Mouse (Mus musculus): ENCODE measurements at regions not wholly inside any gene's neighbourhood (a gene's known extent, or its start where the extent isn't known, plus 50 kb on each side); places are given as distances from the start of the nearest gene placed in this dataset.

DNA sequence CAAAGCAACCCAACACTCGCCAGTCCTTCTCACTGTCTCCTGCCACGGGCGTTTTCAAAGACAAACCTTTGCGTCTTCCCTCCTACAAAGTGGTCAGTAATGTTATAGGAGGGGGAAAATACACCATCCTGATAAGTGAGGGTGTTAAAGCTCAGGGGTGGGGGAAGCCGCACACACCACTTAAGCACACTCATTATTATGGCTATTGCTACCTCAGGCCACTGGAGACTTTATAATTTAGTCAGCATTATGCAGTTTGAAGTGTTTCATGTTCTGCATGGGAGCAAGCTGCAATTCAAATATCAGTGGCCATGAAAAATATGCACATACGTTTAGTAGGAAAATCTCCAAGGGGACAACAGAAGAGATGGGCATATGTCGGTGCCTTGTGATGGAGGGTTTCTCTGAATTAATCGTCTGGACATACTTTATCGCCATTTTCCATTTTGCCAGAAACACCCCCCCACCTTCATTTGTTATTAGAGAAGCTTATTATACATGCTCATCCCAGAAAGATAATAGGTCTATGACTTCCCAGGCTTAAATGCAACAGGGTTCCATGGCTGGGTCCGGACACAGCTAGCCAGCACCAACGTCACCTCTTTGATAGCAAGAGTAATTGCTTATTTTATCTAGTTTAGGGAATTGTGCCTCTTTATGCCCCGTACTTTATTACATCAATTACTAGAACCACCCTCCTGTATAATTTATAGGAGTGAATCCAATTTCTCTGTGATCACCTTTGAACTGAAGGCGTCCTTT is 193.5 kb upstream of the Adamts16 start:
- Histone ChIP-seq H3K27ac (ENCODE audit: low read depth, low read length) (no peak overlapping the region), H3K36me3 (ENCODE audit: control insufficient read depth, insufficient read depth, low read length) (no peaks in the 10 kb centered on the region; the same call in 1 of the 2 replicates), H3K9me3 (ENCODE audit: control insufficient read depth, low read length) (no peaks in the 10 kb centered on the region), H3K9ac (replicated peaks; ENCODE audit: low read depth, low read length) (no peak overlapping the region), H3K4me2 (ENCODE audit: low read depth, low read length) (no peak overlapping the region), H3K4me1 (ENCODE audit: control insufficient read depth, insufficient read depth, low read length) (no peaks in the 10 kb centered on the region), H3K4me3 (ENCODE audit: low read depth, low read length) (no peak overlapping the region), H3K27me3 (ENCODE audit: control insufficient read depth, insufficient read depth, low read length) (no peaks in the 10 kb centered on the region)
- WGBS = 47% methylated on average over 13 of the region's 13 CpGs
- no peak for ATAC-seq (ENCODE audit: low read depth)

DNA sequence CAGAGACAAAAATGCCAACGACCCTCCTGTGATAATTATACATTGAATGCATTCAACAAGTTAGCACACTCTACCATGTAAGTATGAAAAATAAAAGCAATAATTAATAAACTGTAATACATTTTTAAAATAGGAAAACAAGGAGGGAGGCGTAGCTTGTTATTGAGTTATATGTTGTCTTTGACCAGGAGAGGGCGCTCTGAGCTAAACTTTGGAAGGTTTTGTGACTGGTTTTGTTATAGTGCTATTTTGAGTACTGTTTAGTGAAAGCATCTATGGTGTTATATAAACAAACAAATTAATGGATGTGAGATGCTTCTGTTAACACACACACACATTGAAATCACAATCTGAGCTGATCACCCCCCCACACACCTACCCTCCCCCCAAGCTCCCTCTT is 166.6 kb upstream of the Adamts16 start:
- 23% methylated on average over 3 of the region's 3 CpGs for WGBS
- Histone ChIP-seq H3K9me3 (ENCODE audit: control insufficient read depth, low read length) (no peaks in the 10 kb centered on the region), H3K4me2 (ENCODE audit: low read depth, low read length) (no peak overlapping the region), H3K36me3 (ENCODE audit: control insufficient read depth, insufficient read depth, low read length) (no peaks in the 10 kb centered on the region), H3K27ac (ENCODE audit: low read depth, low read length) (no peak overlapping the region), H3K9ac (replicated peaks; ENCODE audit: low read depth, low read length) (no peak overlapping the region), H3K4me3 (ENCODE audit: low read depth, low read length) (no peak overlapping the region), H3K27me3 (ENCODE audit: control insufficient read depth, insufficient read depth, low read length) (peaks cover 3% of the 10 kb centered on the region; the same call in 1 of the 2 replicates), H3K4me1 (ENCODE audit: control insufficient read depth, insufficient read depth, low read length) (no peaks in the 10 kb centered on the region)
- ATAC-seq (ENCODE audit: low read depth) = no peak

DNA sequence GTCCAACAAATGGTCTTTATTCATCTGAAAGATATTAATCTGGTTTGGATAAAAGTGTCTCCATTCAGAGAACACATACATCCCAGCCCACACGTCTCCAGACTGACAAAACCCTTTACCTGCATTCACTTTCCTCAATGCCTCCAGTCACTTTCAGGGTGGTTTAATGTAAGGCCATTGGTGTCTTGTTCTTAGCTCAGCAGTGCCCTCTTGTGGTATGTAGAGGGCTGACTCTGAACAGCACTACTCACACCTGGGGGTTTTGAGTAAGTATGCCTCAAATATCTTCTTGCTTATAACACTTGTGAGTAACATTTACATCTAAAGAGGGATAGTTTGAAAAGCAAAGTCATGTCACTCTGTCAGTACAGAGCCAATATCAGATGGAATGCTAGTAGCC is 164.5 kb upstream of the Adamts16 start:
- Histone ChIP-seq H3K4me3 (ENCODE audit: low read depth, low read length) (no peak overlapping the region), H3K27me3 (ENCODE audit: control insufficient read depth, insufficient read depth, low read length) (peaks cover 3% of the 10 kb centered on the region; the same call in 1 of the 2 replicates), H3K9ac (replicated peaks; ENCODE audit: low read depth, low read length) (no peak overlapping the region), H3K9me3 (ENCODE audit: control insufficient read depth, low read length) (no peaks in the 10 kb centered on the region), H3K36me3 (ENCODE audit: control insufficient read depth, insufficient read depth, low read length) (no peaks in the 10 kb centered on the region), H3K4me1 (ENCODE audit: control insufficient read depth, insufficient read depth, low read length) (no peaks in the 10 kb centered on the region), H3K4me2 (ENCODE audit: low read depth, low read length) (no peak overlapping the region), H3K27ac (ENCODE audit: low read depth, low read length) (no peak overlapping the region)
- peak; percentile 53; the same call in 1 of the 2 replicates for ATAC-seq (ENCODE audit: low read depth)
- 18% methylated on average over 1 of the region's 1 CpGs for WGBS

DNA sequence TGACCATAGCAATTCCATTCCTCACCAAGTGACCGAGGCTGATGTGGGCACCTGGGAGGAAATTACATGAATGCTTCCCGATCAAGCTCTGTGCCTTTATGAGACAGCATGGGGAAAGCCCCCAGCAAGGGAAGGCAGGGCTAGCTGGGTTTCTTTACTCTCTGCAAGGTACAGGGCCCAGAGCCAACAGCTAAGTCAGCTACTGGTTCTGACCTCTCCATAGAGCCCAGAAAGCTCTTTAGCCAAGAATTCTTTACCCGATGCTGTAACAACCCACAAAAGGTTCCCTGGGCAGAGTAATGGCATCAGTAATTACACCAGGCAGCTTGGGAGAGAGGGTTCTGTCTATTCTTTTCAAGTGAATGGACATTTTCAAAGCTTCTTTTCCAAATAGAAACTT is 161.9 kb upstream of the Adamts16 start:
- peaks cover 3% of the 10 kb centered on the region; the same call in 1 of the 2 replicates for H3K27me3 ChIP-seq (ENCODE audit: control insufficient read depth, insufficient read depth, low read length)
- no peaks in the 10 kb centered on the region for H3K9me3 ChIP-seq (ENCODE audit: control insufficient read depth, low read length)
- no peaks in the 10 kb centered on the region for H3K36me3 ChIP-seq (ENCODE audit: control insufficient read depth, insufficient read depth, low read length)
- WGBS = 43% methylated on average over 3 of the region's 3 CpGs
- no peak overlapping the region for H3K4me2 ChIP-seq (ENCODE audit: low read depth, low read length)
- H3K4me3 ChIP-seq (ENCODE audit: low read depth, low read length) = no peak overlapping the region
- H3K9ac ChIP-seq (replicated peaks; ENCODE audit: low read depth, low read length) = no peak overlapping the region
- peak; percentile 33; the same call in 1 of the 2 replicates for ATAC-seq (ENCODE audit: low read depth)
- no peak overlapping the region for H3K27ac ChIP-seq (ENCODE audit: low read depth, low read length)
- H3K4me1 ChIP-seq (ENCODE audit: control insufficient read depth, insufficient read depth, low read length) = no peaks in the 10 kb centered on the region

DNA sequence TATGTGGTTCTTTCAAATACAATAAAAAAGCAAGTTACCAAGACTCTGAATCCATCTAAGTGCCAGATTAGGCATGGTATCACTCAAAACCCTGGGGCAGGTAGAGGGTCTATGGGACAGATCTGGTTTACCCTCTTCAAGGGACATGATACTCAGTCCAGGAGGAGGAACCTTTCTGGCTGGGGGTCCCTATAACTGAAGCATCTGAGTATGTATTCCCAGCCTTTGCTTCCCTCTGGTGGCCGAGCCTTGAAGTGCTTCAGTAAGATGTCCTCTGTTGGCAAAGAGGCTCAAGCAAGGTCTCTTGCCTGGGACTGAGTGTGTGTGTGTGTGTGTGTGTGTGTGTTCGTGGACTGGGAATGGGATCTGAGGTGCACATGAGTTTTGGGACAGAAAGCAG is 159.7 kb upstream of the Adamts16 start:
- 8% methylated on average over 2 of the region's 2 CpGs for WGBS
- ATAC-seq (ENCODE audit: low read depth) = peak; percentile 78

DNA sequence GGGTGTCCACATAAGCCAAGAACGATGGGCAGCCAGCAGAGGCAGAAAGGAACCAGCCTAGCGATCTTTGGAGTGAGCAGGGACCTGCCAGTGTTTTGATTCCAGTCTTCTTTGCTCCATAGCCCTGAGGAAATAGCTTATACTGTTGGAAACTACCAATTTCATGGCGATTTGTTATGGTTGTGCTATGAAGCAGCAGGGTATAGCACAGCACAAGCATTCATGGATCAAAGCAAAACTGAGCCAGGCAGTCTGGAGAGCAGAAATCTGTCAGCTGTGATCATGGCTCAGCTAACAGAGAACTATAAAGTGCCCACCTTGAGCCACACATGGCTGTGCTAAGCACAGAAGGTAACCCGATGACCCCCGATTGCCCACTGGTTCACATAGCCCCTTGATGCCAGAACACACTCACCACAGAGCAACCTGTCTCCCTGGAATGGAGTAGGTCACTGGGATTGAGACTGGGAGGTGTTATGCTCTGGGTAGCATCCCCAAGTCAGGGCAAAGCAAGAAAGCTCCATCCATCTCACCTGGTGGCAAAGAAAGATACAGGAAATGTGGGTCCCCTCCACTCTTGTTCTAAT is 158.9 kb upstream of the Adamts16 start:
- Histone ChIP-seq H3K9me3 (ENCODE audit: control insufficient read depth, low read length) (no peaks in the 10 kb centered on the region), H3K9ac (replicated peaks; ENCODE audit: low read depth, low read length) (no peak overlapping the region), H3K4me3 (ENCODE audit: low read depth, low read length) (no peak overlapping the region), H3K4me1 (ENCODE audit: control insufficient read depth, insufficient read depth, low read length) (no peaks in the 10 kb centered on the region), H3K27ac (ENCODE audit: low read depth, low read length) (no peak overlapping the region), H3K4me2 (ENCODE audit: low read depth, low read length) (no peak overlapping the region), H3K27me3 (ENCODE audit: control insufficient read depth, insufficient read depth, low read length) (no peaks in the 10 kb centered on the region), H3K36me3 (ENCODE audit: control insufficient read depth, insufficient read depth, low read length) (no peaks in the 10 kb centered on the region)
- 57% methylated on average over 5 of the region's 5 CpGs for WGBS
- ATAC-seq (ENCODE audit: low read depth) = no peak

More for the DNA sequence above, 159.7 kb upstream of the Adamts16 start:
- Histone ChIP-seq H3K4me1 (ENCODE audit: control insufficient read depth, insufficient read depth, low read length) (no peaks in the 10 kb centered on the region), H3K4me3 (ENCODE audit: low read depth, low read length) (no peak overlapping the region), H3K9ac (replicated peaks; ENCODE audit: low read depth, low read length) (no peak overlapping the region), H3K27me3 (ENCODE audit: control insufficient read depth, insufficient read depth, low read length) (no peaks in the 10 kb centered on the region), H3K36me3 (ENCODE audit: control insufficient read depth, insufficient read depth, low read length) (no peaks in the 10 kb centered on the region), H3K9me3 (ENCODE audit: control insufficient read depth, low read length) (no peaks in the 10 kb centered on the region), H3K4me2 (ENCODE audit: low read depth, low read length) (no peak overlapping the region), H3K27ac (ENCODE audit: low read depth, low read length) (no peak overlapping the region)

DNA sequence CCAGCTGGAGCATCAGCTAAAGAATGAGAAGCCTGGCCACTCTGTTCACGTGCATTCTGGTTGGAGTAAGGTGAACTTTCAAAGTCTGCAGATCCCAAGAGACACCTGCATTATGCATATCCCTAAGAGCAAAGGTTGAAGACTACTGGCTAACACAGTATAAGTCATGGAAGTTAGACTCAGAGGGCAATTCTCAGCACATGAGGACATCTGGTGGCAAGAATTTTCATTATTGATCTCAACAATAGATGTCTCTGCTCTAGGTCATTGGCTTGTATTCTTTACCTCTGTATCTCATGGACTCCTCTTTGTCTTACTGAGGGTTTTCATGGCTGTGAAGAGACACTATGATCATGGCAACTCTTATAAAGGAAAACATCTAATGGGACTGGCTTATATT is 151.9 kb upstream of the Adamts16 start:
- no peaks in the 10 kb centered on the region for H3K27me3 ChIP-seq (ENCODE audit: control insufficient read depth, insufficient read depth, low read length)

DNA sequence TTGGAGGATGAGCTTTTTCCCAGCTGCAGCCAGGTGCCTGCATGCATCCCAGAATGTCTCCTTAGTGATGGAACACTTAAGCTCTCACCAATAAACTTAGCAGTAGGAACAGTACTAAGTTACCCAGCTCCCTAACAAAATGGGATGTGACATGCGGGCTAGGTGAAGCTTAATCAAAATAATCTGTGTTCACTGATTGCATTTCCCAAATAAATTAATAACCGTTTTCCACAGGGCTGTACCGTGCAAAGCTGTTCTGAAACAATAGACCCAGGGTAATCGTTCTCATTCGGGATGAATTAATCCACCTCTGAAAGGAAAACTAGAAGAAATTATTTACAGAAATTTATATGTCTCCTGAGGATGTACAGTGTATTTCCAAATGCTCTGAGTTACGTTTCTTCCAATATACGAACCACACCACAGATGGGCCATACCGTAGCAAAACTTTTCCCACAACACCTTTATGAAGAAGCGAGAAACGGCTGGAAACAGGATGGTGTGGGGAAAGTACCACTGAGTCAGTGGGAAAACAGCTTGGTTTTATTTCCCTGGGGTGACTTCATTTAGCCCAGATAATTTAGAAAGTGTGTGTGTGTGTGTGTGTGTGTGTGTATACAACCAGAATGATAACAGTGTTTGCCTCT is 148.5 kb upstream of the Adamts16 start:
- Histone ChIP-seq H3K4me3 (ENCODE audit: low read depth, low read length) (no peak overlapping the region), H3K4me1 (ENCODE audit: control insufficient read depth, insufficient read depth, low read length) (no peaks in the 10 kb centered on the region), H3K9ac (replicated peaks; ENCODE audit: low read depth, low read length) (no peak overlapping the region), H3K27me3 (ENCODE audit: control insufficient read depth, insufficient read depth, low read length) (no peaks in the 10 kb centered on the region), H3K27ac (ENCODE audit: low read depth, low read length) (no peak overlapping the region), H3K9me3 (ENCODE audit: control insufficient read depth, low read length) (no peaks in the 10 kb centered on the region), H3K4me2 (ENCODE audit: low read depth, low read length) (no peak overlapping the region), H3K36me3 (ENCODE audit: control insufficient read depth, insufficient read depth, low read length) (no peaks in the 10 kb centered on the region)
- WGBS = 69% methylated on average over 10 of the region's 10 CpGs
- peak; percentile 85 for ATAC-seq (ENCODE audit: low read depth)

More for the DNA sequence above, 151.9 kb upstream of the Adamts16 start:
- Histone ChIP-seq H3K4me3 (ENCODE audit: low read depth, low read length) (no peak overlapping the region), H3K9ac (replicated peaks; ENCODE audit: low read depth, low read length) (no peak overlapping the region), H3K27ac (ENCODE audit: low read depth, low read length) (no peak overlapping the region), H3K36me3 (ENCODE audit: control insufficient read depth, insufficient read depth, low read length) (no peaks in the 10 kb centered on the region), H3K9me3 (ENCODE audit: control insufficient read depth, low read length) (no peaks in the 10 kb centered on the region), H3K4me1 (ENCODE audit: control insufficient read depth, insufficient read depth, low read length) (no peaks in the 10 kb centered on the region), H3K4me2 (ENCODE audit: low read depth, low read length) (no peak overlapping the region)
- no peak for ATAC-seq (ENCODE audit: low read depth)
- 83% methylated on average over 1 of the region's 1 CpGs for WGBS

DNA sequence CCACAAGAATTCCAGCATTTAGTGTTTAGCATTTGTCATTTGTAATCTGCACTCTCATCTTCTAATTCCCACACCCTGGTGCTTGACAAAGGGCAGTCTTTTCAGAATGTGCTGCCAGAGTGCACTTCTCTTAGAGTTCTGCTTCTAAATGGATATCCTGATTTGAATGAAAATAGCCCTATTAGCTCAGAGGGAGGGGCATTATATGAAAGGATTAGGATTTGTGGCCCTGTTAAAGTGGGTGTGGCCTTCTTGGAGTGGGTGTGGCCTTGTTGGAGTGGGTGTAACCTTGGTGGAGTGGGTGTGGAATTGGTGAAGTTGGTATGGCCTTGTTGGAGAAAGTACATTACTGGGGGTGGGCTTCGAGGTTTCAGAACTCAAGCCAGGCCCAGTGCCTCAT is 137.7 kb upstream of the Adamts16 start:
- Histone ChIP-seq H3K4me2 (ENCODE audit: low read depth, low read length) (no peak overlapping the region), H3K27ac (ENCODE audit: low read depth, low read length) (no peak overlapping the region), H3K4me1 (ENCODE audit: control insufficient read depth, insufficient read depth, low read length) (no peaks in the 10 kb centered on the region), H3K9ac (replicated peaks; ENCODE audit: low read depth, low read length) (no peak overlapping the region), H3K4me3 (ENCODE audit: low read depth, low read length) (no peak overlapping the region), H3K27me3 (ENCODE audit: control insufficient read depth, insufficient read depth, low read length) (no peaks in the 10 kb centered on the region), H3K9me3 (ENCODE audit: control insufficient read depth, low read length) (no peaks in the 10 kb centered on the region), H3K36me3 (ENCODE audit: control insufficient read depth, insufficient read depth, low read length) (no peaks in the 10 kb centered on the region)
- WGBS = 100% methylated on average over 1 of the region's 1 CpGs
- ATAC-seq (ENCODE audit: low read depth) = no peak
